Comparison of ENCODE assay signal across 25 mouse cellular contexts in the genomic region with DNA sequence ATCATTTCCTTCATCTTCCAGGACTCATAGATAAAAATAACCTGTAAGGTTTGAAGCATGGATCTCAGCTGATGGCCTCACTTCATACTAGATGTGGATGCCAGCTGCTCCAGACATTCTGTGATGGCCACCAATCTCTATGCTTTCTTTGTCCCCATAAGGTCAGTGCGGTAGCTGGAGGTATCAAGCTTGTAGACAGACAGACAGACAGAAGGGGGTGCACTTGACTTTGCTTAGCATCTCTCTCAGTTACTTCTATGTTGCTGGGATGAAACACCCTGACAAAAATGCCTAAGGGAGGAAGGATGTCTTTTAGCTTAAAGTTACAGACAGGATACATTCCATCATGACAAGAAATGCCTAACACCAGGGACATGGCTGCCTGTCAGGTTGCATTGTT. TPM values are rescaled to one million over a fixed set of nuclear protein-coding genes. Genes with fewer than 3 reads are reported as not detected.
DNase-seq lines count a peak whose midpoint lies in the region; TF ChIP-seq lines count a peak whose summit lies in the region.
"Had no signal": no experiment of that assay in that cellular context is flagged by ENCODE, and none has a peak within 500 bp of the region (broad histone marks: within the 10 kb centered on the region; RNA-seq: fewer than 3 reads in every experiment).

No protein-coding gene starts in this region.

- no peak overlapping the region for H3K9ac ChIP-seq in heart, adult 2 months (ENCODE audit: low read depth, low read length)
- H3K9ac ChIP-seq: embryonic facial prominence, embryonic 13.5 days; embryonic facial prominence, embryonic 15.5 days; forebrain, embryonic 13.5 days; forebrain, embryonic 15.5 days; forebrain, postnatal 0 days had no signal

- TF ChIP-seq CTCF in heart, adult 2 months (IDR thresholded peaks at IDR 0.05) = no peak
- TF ChIP-seq CTCF in spleen, adult 2 months (IDR thresholded peaks at IDR 0.05; ENCODE audit: extremely low read depth, insufficient read depth, insufficient read length, insufficient replicate concordance) = no peak
- no peak for TF ChIP-seq CTCF in bone marrow, adult 2 months (IDR thresholded peaks at IDR 0.05; ENCODE audit: control insufficient read depth, insufficient read depth, low read length)
- TF ChIP-seq CTCF in small intestine, adult 2 months (IDR thresholded peaks at IDR 0.05; ENCODE audit: extremely low read depth, insufficient read length, insufficient replicate concordance, low read depth, low read length) = no peak
- TF ChIP-seq CTCF in lung, adult 2 months (IDR thresholded peaks at IDR 0.05; ENCODE audit: insufficient read depth, low read length) = no peak

- H3K4me3 ChIP-seq in heart, adult 2 months = no peak overlapping the region
- H3K4me3 ChIP-seq in spleen, adult 2 months (ENCODE audit: extremely low read depth, insufficient read depth, insufficient read length) = no peak overlapping the region
- no peak overlapping the region for H3K4me3 ChIP-seq in bone marrow, adult 2 months (replicated peaks; ENCODE audit: control insufficient read depth, low read depth, low read length)
- no peak overlapping the region for H3K4me3 ChIP-seq in small intestine, adult 2 months (ENCODE audit: low read depth, low read length)
- no peak overlapping the region for H3K4me3 ChIP-seq in lung, adult 2 months (replicated peaks; ENCODE audit: extremely low read depth, low read depth, low read length)
- H3K4me3 ChIP-seq: embryonic facial prominence, embryonic 13.5 days; embryonic facial prominence, embryonic 15.5 days; forebrain, embryonic 13.5 days; forebrain, embryonic 15.5 days had no signal

- no peaks in the 10 kb centered on the region for H3K79me2 ChIP-seq in heart, adult 2 months (replicated peaks; ENCODE audit: control insufficient read depth, insufficient read depth, low read length)

- intact Hi-C loops in heart, adult 2 months (cut with DNase I) = no loop called here

- WGBS in heart, adult 2 months = 92% methylated on average over 1 of the region's 1 CpGs
- 74% methylated on average over 1 of the region's 1 CpGs for WGBS in spleen, adult 2 months
- WGBS in bone marrow, adult 2 months = 60% methylated on average over 1 of the region's 1 CpGs
- 85% methylated on average over 1 of the region's 1 CpGs for WGBS in small intestine, adult 2 months
- WGBS in lung, adult 2 months = 89% methylated on average over 1 of the region's 1 CpGs

- DNase-seq in heart, adult 11 months = peak; percentile 74
- no peak for DNase-seq in heart, adult 2 months
- DNase-seq in spleen, adult 2 months (ENCODE audit: low read depth in 1 of 2, low spot score in 2 of 2) = no peak
- no peak for DNase-seq in spleen, adult 18-20 months
- no peak for DNase-seq in frontal cortex, postnatal 36 days (ENCODE audit: low spot score in 2 of 2)
- DNase-seq in lung, adult 2 months = no peak
- DNase-seq: adrenal gland, adult 8-10 months; adrenal gland, postnatal 14 days; adrenal gland, postnatal 36 days; cerebellum, adult 11 months; cerebellum, adult 18-20 months; cerebellum, adult 8-10 months; cerebellum, adult 9-11 months; cerebellum, postnatal 14 days; cerebellum, postnatal 36 days; embryo, embryonic 11 days; forebrain, postnatal 0 days had no signal

- H3K36me3 ChIP-seq in heart, adult 2 months (ENCODE audit: control insufficient read depth, insufficient read depth, low read length) = no peaks in the 10 kb centered on the region
- no peaks in the 10 kb centered on the region for H3K36me3 ChIP-seq in spleen, adult 2 months (ENCODE audit: control insufficient read depth, insufficient read depth, low read length)
- H3K36me3 ChIP-seq in small intestine, adult 2 months (ENCODE audit: control insufficient read depth, insufficient read depth, low read length) = no peaks in the 10 kb centered on the region
- H3K36me3 ChIP-seq: embryonic facial prominence, embryonic 13.5 days; embryonic facial prominence, embryonic 15.5 days; forebrain, embryonic 15.5 days; G1E had no signal

- no peak overlapping the region for H3K27ac ChIP-seq in heart, adult 2 months
- peak overlapping the region; percentile 81 for H3K27ac ChIP-seq in spleen, adult 2 months (ENCODE audit: insufficient read depth, low read length)
- peak overlapping the region; percentile 59 for H3K27ac ChIP-seq in bone marrow, adult 2 months (ENCODE audit: control insufficient read depth, insufficient read depth, low read depth, low read length, poor library complexity)
- H3K27ac ChIP-seq in small intestine, adult 2 months (ENCODE audit: insufficient read depth, low read depth, low read length) = peak overlapping the region; percentile 53; the same call in 1 of the 2 replicates
- H3K27ac ChIP-seq: embryonic facial prominence, embryonic 13.5 days; embryonic facial prominence, embryonic 15.5 days; forebrain, embryonic 13.5 days; forebrain, embryonic 15.5 days had no signal

- no peak for TF ChIP-seq POLR2A in heart, adult 2 months (IDR thresholded peaks at IDR 0.05; ENCODE audit: insufficient read depth, low read depth, low read length)
- TF ChIP-seq POLR2A in spleen, adult 2 months (IDR thresholded peaks at IDR 0.05; ENCODE audit: low read depth, low read length) = no peak
- TF ChIP-seq POLR2A in bone marrow, adult 2 months (IDR thresholded peaks at IDR 0.05; ENCODE audit: borderline replicate concordance, control insufficient read depth, low read depth, low read length) = no peak
- TF ChIP-seq POLR2A in small intestine, adult 2 months (IDR thresholded peaks at IDR 0.05; ENCODE audit: low read depth, low read length) = no peak
- TF ChIP-seq POLR2A in lung, adult 2 months (IDR thresholded peaks at IDR 0.05; ENCODE audit: borderline replicate concordance, extremely low read depth, low read depth, low read length) = no peak

- H3K4me1 ChIP-seq in heart, adult 2 months (ENCODE audit: control insufficient read depth, insufficient read depth, low read length) = peaks cover 3% of the 10 kb centered on the region
- H3K4me1 ChIP-seq in spleen, adult 2 months (ENCODE audit: control insufficient read depth, insufficient read depth, insufficient read length) = peaks cover 61% of the 10 kb centered on the region
- H3K4me1 ChIP-seq in bone marrow, adult 2 months (ENCODE audit: control insufficient read depth, insufficient read depth, low read length) = peaks cover 19% of the 10 kb centered on the region
- no peaks in the 10 kb centered on the region for H3K4me1 ChIP-seq in small intestine, adult 2 months (ENCODE audit: control insufficient read depth, insufficient read depth, insufficient read length, low read length)
- peaks cover 4% of the 10 kb centered on the region; the same call in 1 of the 2 replicates for H3K4me1 ChIP-seq in lung, adult 2 months (ENCODE audit: control insufficient read depth, insufficient read depth, low read length)

- no peak for TF ChIP-seq EP300 in heart, adult 2 months (IDR thresholded peaks at IDR 0.05; ENCODE audit: insufficient read depth, low read depth, low read length)

- no peaks in the 10 kb centered on the region for H3K27me3 ChIP-seq in heart, adult 2 months (ENCODE audit: control insufficient read depth, insufficient read depth, low read length)
- no peaks in the 10 kb centered on the region for H3K27me3 ChIP-seq in spleen, adult 2 months (ENCODE audit: control insufficient read depth, insufficient read depth, low read length)
- no peaks in the 10 kb centered on the region for H3K27me3 ChIP-seq in small intestine, adult 2 months (ENCODE audit: control insufficient read depth, insufficient read depth, low read length)
- H3K27me3 ChIP-seq: embryonic facial prominence, embryonic 13.5 days; embryonic facial prominence, embryonic 15.5 days; forebrain, embryonic 13.5 days; forebrain, embryonic 15.5 days; Patski had no signal

RNA-seq across cellular contexts. Expression of gene St6gal1, which starts 59.1 kb away (rescaled TPM):
- 1 to 10 TPM; 8.4 to 9.9 TPM for total RNA-seq in heart, adult 2 months (2021)
- 6.0 and 9.9 TPM in 2 replicates for polyA plus RNA-seq in heart, adult 2 months (2012; rRNA removed)
- 30.5 and 33.1 TPM in 2 replicates for polyA plus RNA-seq in spleen, adult 2 months (2012; rRNA removed)
- 3.6 and 8.7 TPM in 2 replicates for polyA plus RNA-seq in bone marrow, adult 2 months (2011; ENCODE audit: insufficient read depth, insufficient read length, low replicate concordance, missing spikeins)
- polyA plus RNA-seq in small intestine, adult 2 months (2012; rRNA removed) = 2.9 and 6.4 TPM in 2 replicates
- polyA plus RNA-seq in lung, adult 2 months (2012; rRNA removed) = 22.1 and 28.0 TPM in 2 replicates
